Mouse (Mus musculus) bone marrow, adult 2 months (tissue): ENCODE measurements around the gene Ypel4. TPM values are rescaled to one million over a fixed set of nuclear protein-coding genes. Genes with fewer than 3 reads are reported as not detected.
A peak's percentile ranks its signal among the peaks of the same experiment; 100 is the strongest.

ENCODE experiments used
- H3K27ac ChIP-seq: fragments of 200-500 bp; 2 replicates; pipeline ENCODE4 v1.5.1; 2012; ENCODE audit warnings: low read depth, mild to moderate bottlenecking, control low read depth, inconsistent platforms, low read length; ENCODE audit not compliant: control insufficient read depth, poor library complexity, insufficient read depth
- H3K4me1 ChIP-seq: fragments of 200-500 bp; 2 replicates; pipeline ENCODE4 v1.6.1; 2011; ENCODE audit warnings: low read length; ENCODE audit not compliant: control insufficient read depth, insufficient read depth
- H3K4me3 ChIP-seq: fragments of 200-500 bp; replicated peaks from 2 replicates; pipeline ENCODE3; 2011; ENCODE audit warnings: mild to moderate bottlenecking, low read depth, low read length, control low read depth; ENCODE audit not compliant: control insufficient read depth
- CTCF ChIP-seq: fragments of 200-500 bp; IDR thresholded peaks from 2 replicates; pipeline ENCODE4 v1.5.1; 2011; ENCODE audit warnings: low read length, control low read depth; ENCODE audit not compliant: control insufficient read depth, insufficient read depth
- POLR2A ChIP-seq: fragments of 200-500 bp; IDR thresholded peaks from 2 replicates; pipeline ENCODE4 v1.6.1; 2011; ENCODE audit warnings: low read depth, mild to moderate bottlenecking, control low read depth, low read length, borderline replicate concordance; ENCODE audit not compliant: control insufficient read depth
- WGBS: fragments of 180-500 bp; shearing (Covaris S2); methylation state at CpG from one replicate; pipeline ENCODE4 v1.1.7; 2018; 5-methylcytosine and 5-hydroxymethylcytosine counted together
- polyA plus RNA-seq: library from polyadenylated mRNA; stranded (reverse); fragments of >200 nt; gene quantifications from 2 replicates; pipeline ENCODE4 v1.2.4, GENCODE M21; 2011; ENCODE audit warnings: low replicate concordance; ENCODE audit not compliant: missing spikeins, insufficient read depth, insufficient read length

The Ypel4 gene
- polyA plus RNA-seq, result 172 and 242 TPM in 2 replicates

DNA sequence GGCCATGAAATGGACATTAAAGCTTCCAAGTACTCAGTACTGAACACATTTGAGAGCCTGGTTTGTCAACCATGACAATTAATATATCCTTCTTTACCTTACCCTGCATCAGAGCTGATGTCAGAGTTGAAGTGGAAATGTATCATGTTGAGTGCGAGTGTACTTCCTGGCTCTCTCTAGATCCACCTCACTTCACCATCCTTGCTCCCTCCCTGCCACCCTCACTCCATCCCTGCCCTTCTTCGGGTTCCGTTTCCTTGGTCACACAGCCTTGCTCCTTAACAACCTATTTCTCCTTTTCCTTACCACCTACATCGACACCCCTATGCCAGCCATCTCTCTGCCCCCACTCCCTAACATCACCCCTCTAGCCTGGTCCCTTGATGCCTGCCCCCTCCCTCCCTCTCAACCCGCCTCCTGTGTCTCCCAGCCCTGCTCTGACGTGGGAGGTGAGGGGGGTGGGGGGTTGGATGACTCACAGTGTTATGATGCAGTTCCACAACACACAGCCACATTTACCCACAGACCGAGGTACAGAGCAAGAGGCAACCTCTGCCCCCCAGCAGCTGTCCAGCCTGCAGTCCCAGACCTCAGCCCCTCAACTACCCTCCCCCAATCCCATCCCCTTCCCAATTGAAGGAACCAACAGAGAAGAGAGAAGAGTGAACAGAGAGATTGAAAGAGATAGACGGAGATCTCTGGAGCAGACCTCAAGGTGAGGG, at the start of gene Ypel4:
TSS of gene Ypel4 (plus strand) at position 480 of the 722 bp plus-strand sequence.
- Histone ChIP-seq H3K4me3 (peak within 1 kb of the TSS; percentile 82), H3K27ac (peak within 1 kb of the TSS; percentile 88), H3K4me1 (peaks cover 2% of the 10 kb centered on the region; the same call in 1 of the 2 replicates)
- 0 out of 2 replicates have a peak, but pooled peaks have one; percentile 10 for TF ChIP-seq CTCF
- TF ChIP-seq POLR2A, result peak; percentile 59; the same call in 1 of the 2 replicates
- 4% methylated on average over 8 of the region's 8 CpGs for WGBS

DNA sequence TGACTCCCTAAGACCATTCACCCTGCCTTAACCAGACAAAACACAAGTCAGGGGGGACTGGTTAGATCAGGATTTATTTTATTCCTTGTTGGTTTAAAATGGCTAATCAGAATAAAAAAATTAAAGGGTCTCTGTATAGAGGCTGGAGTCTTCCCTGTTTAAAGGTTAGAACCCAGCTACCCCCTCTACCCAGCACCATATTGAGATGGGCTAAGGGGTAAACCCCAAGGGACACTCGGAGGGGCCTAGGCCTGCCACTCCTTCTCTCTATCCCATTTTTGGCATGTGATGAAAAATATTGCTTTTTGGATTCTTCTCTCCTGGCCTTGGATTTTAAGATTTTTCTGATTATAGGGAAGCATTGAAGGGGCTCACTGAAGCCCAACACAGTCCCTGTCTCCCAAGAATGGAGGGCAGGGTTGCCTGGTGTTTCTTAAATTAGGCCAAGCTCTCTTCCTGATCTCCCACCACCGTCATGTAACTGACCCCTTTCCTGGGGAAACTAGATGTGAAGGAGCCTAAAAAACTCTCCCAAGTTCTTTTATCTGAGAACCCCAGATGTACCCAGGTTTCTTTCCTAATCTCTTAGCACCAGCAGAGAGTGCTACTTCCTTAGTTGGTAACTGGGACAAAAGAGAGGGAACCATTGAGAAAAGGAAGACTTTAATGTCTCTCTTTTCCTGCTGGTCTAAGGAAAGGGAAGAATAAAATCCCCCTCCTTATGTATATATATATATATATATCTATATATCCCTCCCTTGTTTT, 45.6 kb upstream of the Ypel4 start:
- TF ChIP-seq CTCF (no peak), POLR2A (no peak)
- Histone ChIP-seq H3K27ac (no peak overlapping the region), H3K4me1 (no peaks in the 10 kb centered on the region), H3K4me3 (no peak overlapping the region)
- WGBS, result 68% methylated on average over 2 of the region's 2 CpGs

- no peak overlapping the region for H3K4me3 ChIP-seq
- H3K4me1 ChIP-seq, result no peaks in the 10 kb centered on the region
- WGBS, result 91% methylated on average over 12 of the region's 12 CpGs
- no peak overlapping the region for H3K27ac ChIP-seq
- no peak for TF ChIP-seq CTCF
- no peak for TF ChIP-seq POLR2A
Observed at GRCm38 (mm10) chr2:84690050-84690449, 43.8 kb upstream of the Ypel4 start.

- 91% methylated on average over 5 of the region's 5 CpGs for WGBS
- TF ChIP-seq POLR2A (no peak), CTCF (no peak)
- H3K4me3 ChIP-seq, result no peak overlapping the region
- H3K4me1 ChIP-seq, result no peaks in the 10 kb centered on the region
- H3K27ac ChIP-seq, result no peak overlapping the region
Observed at GRCm38 (mm10) chr2:84695007-84695695, 38.7 kb upstream of the Ypel4 start.

GRCm38 (mm10) chr2:84703497-84703896, 30.4 kb upstream of the Ypel4 start:
- H3K4me1 ChIP-seq, result no peaks in the 10 kb centered on the region
- H3K27ac ChIP-seq, result no peak overlapping the region
- WGBS, result 85% methylated on average over 1 of the region's 1 CpGs
- no peak overlapping the region for H3K4me3 ChIP-seq
- TF ChIP-seq POLR2A (no peak), CTCF (no peak)

DNA sequence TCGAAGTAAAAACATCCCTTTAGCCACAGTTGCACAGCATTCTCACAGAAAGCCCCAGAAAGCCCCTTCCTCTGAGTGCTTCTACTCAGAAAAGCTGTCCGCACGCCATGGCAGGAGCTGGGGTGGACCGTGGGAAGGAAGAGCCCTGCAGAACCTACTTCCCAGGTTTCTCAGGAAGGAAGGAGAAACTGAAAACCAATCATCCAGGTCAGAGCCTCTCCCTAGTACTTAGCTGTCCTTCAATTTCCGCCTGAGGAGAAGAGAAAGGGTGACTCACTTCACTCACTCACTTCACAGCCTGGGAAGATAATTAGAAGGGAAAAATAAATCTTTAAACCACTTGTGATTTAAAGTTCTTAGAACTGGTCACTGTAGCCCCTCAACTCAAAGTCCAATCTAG, 29.5 kb upstream of the Ypel4 start:
- H3K4me1 ChIP-seq, result no peaks in the 10 kb centered on the region
- H3K27ac ChIP-seq, result no peak overlapping the region
- no peak overlapping the region for H3K4me3 ChIP-seq
- WGBS, result 84% methylated on average over 5 of the region's 5 CpGs
- TF ChIP-seq CTCF (no peak), POLR2A (no peak)

DNA sequence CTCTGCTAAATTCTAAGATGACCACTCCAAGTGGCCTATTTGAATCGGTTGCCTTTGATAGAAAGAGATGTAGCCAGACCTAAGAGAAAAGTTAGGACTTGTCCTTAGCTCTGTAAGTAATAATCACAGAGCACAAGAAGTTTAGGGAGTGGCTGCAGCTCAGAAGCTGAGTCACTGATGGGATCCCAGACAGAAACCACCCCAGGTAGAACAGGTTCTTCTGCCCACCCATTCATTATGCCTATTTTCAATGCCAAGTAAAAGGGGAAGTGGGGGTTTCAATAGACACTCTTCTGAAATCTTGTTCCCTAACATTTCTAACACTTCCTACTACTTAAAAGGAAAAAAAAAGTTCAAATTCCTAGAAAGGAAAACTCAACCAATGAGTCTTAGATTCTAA, 28.6 kb upstream of the Ypel4 start:
- H3K4me1 ChIP-seq, result no peaks in the 10 kb centered on the region
- no peak overlapping the region for H3K27ac ChIP-seq
- no peak for TF ChIP-seq POLR2A
- TF ChIP-seq CTCF, result no peak
- no peak overlapping the region for H3K4me3 ChIP-seq
- 77% methylated on average over 1 of the region's 1 CpGs for WGBS

DNA sequence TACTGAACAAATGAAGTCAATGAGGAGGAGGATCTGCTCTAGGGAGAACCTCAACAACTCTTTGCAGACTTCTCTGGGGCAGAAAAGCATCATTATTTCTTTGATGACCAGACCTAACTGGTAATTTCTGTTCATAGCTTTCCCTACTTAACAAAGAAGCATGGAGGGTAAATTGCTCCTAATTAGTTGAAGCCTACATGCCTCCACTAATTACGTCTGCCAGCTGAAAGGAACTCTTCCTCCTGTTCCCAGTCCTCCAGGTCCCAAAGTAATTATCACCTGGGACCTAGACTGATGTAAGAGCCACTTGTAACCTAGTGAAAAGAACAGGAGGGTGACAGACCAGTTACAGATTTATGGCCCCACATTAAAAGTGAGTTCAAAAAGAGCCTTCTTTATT, 26.3 kb upstream of the Ypel4 start:
- H3K4me1 ChIP-seq, result no peaks in the 10 kb centered on the region
- no peak overlapping the region for H3K4me3 ChIP-seq
- WGBS, result 78% methylated on average over 1 of the region's 1 CpGs
- no peak overlapping the region for H3K27ac ChIP-seq
- TF ChIP-seq POLR2A, result no peak
- TF ChIP-seq CTCF, result no peak
